Mouse (Mus musculus): ENCODE measurements around the gene Rbmx2. TPM values are rescaled to one million over a fixed set of nuclear protein-coding genes. Genes with fewer than 3 reads are reported as not detected.

Gene Rbmx2
- 6.1 TPM for polyA plus RNA-seq (2014; fragmentation: Illumina TruSeq; extraction: RNeasy Lipid Tissue Mini Kit (QIAGEN cat#74804); ENCODE audit: low read depth, low replicate concordance)

GRCm38 (mm10) chrX:48694864-48695371, at the start of gene Rbmx2:
Gene Rbmx2, plus strand, starts transcription at chrX:48695004.

GRCm38 (mm10) chrX:48674171-48674570, 20.6 kb upstream of the Rbmx2 start, which contains the start of gene Gpr119:
Gene Gpr119, minus strand, starts transcription at chrX:48674478.

Other genes with a start within 250 kb of the Rbmx2 start
- 32.9 TPM for gene Elf4, start 231.9 kb upstream of the Rbmx2 start, polyA plus RNA-seq (2014; fragmentation: Illumina TruSeq; extraction: RNeasy Lipid Tissue Mini Kit (QIAGEN cat#74804); ENCODE audit: low read depth, low replicate concordance)
- gene Aifm1, start 181.4 kb upstream of the Rbmx2 start, polyA plus RNA-seq (2014; fragmentation: Illumina TruSeq; extraction: RNeasy Lipid Tissue Mini Kit (QIAGEN cat#74804); ENCODE audit: low read depth, low replicate concordance) = 74.9 TPM
- gene Rab33a, start 175.7 kb upstream of the Rbmx2 start, polyA plus RNA-seq (2014; fragmentation: Illumina TruSeq; extraction: RNeasy Lipid Tissue Mini Kit (QIAGEN cat#74804); ENCODE audit: low read depth, low replicate concordance) = 0.91 TPM
- gene Zfp280c, start 100.5 kb upstream of the Rbmx2 start, polyA plus RNA-seq (2014; fragmentation: Illumina TruSeq; extraction: RNeasy Lipid Tissue Mini Kit (QIAGEN cat#74804); ENCODE audit: low read depth, low replicate concordance) = 33.6 TPM
- gene Slc25a14, start 71.6 kb upstream of the Rbmx2 start, polyA plus RNA-seq (2014; fragmentation: Illumina TruSeq; extraction: RNeasy Lipid Tissue Mini Kit (QIAGEN cat#74804); ENCODE audit: low read depth, low replicate concordance) = 16.5 TPM
- 2.3 TPM for gene Gpr119, start 20.5 kb upstream of the Rbmx2 start, polyA plus RNA-seq (2014; fragmentation: Illumina TruSeq; extraction: RNeasy Lipid Tissue Mini Kit (QIAGEN cat#74804); ENCODE audit: low read depth, low replicate concordance)
- gene Gm595, start 182.7 kb downstream of the Rbmx2 start, polyA plus RNA-seq (2014; fragmentation: Illumina TruSeq; extraction: RNeasy Lipid Tissue Mini Kit (QIAGEN cat#74804); ENCODE audit: low read depth, low replicate concordance) = not detected

Data from sigmoid colon, adult 10 weeks (tissue).